Mouse (Mus musculus) hindbrain, embryonic 16.5 days (tissue): ENCODE measurements around the gene Bmp8a. TPM values are rescaled to one million over a fixed set of nuclear protein-coding genes. Genes with fewer than 3 reads are reported as not detected.
"Not testable (repeated sequence)": the region's sequence is repeated elsewhere in the genome, so short reads cannot be mapped to it uniquely, and the experiment has no call there.

ENCODE experiments used
- ATAC-seq: fragments of 200-750 bp; cut with Nextera tagmentation; 2 replicates; pipeline ENCODE4 v1.8.0; 2017; ENCODE audit warnings: moderate TSS enrichment, moderate library complexity
- H3K27ac ChIP-seq: fragments of 300-500 bp; sonication (generic); 2 replicates; pipeline ENCODE4 v1.5.1; 2014; ENCODE audit warnings: low read depth, mild to moderate bottlenecking, control low read depth, low read length, moderate library complexity
- H3K27me3 ChIP-seq: fragments of 300-500 bp; sonication (generic); replicated peaks from 2 replicates; pipeline ENCODE4 v1.6.1; 2014; ENCODE audit warnings: low read length; ENCODE audit not compliant: control insufficient read depth, insufficient read depth
- H3K36me3 ChIP-seq: fragments of 300-500 bp; sonication (generic); 2 replicates; pipeline ENCODE4 v1.6.1; 2014; ENCODE audit warnings: mild to moderate bottlenecking, low read length, moderate library complexity, mixed read lengths; ENCODE audit not compliant: control insufficient read depth, insufficient read depth
- H3K4me1 ChIP-seq: fragments of 300-500 bp; sonication (generic); 2 replicates; pipeline ENCODE4 v1.6.1; 2014; ENCODE audit warnings: low read depth, low read length; ENCODE audit not compliant: control insufficient read depth, insufficient read depth
- H3K4me2 ChIP-seq: fragments of 300-500 bp; sonication (generic); 2 replicates; pipeline ENCODE4 v1.6.1; 2014; ENCODE audit warnings: mild to moderate bottlenecking, low read length, control low read depth, moderate library complexity
- H3K4me3 ChIP-seq: fragments of 300-500 bp; sonication (generic); 2 replicates; pipeline ENCODE4 v1.5.1; 2014; ENCODE audit warnings: mild to moderate bottlenecking, low read length, control low read depth, moderate library complexity
- H3K9ac ChIP-seq: fragments of 300-500 bp; sonication (generic); 2 replicates; pipeline ENCODE4 v1.6.1; 2014; ENCODE audit warnings: low read depth, mild to moderate bottlenecking, control low read depth, low read length, moderate library complexity
- H3K9me3 ChIP-seq: fragments of 300-500 bp; sonication (generic); 2 replicates; pipeline ENCODE4 v1.6.1; 2014; ENCODE audit warnings: mild to moderate bottlenecking, low read length, moderate library complexity; ENCODE audit not compliant: control insufficient read depth
- WGBS: fragments of 180-500 bp; shearing (Covaris S2); extraction: QIAGEN DNeasy Blood & Tissue Kit; methylation state at CpG from one replicate; pipeline ENCODE4 v1.1.7; 2014; 5-methylcytosine and 5-hydroxymethylcytosine counted together
- polyA plus RNA-seq: library from polyadenylated mRNA; unstranded; fragments of >200 nt; fragmentation: Nextera tagmentation; extraction: Ambion mirVana; gene quantifications from 2 replicates; pipeline ENCODE4 v1.2.1, GENCODE M21; 2015

Bmp8a gene
- polyA plus RNA-seq, 1 experiment from 2014 or later = 0.26 TPM

- Histone ChIP-seq H3K4me2 (peak overlapping the region; percentile 73), H3K4me3 (peak overlapping the region; percentile 47), H3K4me1 (peaks cover 23% of the 10 kb centered on the region), H3K9ac (peak overlapping the region; percentile 43)
- 1% methylated on average over 8 of the region's 15 CpGs for whole genome bisulfite sequencing
- not testable (repeated sequence) for H3K9me3 ChIP-seq, H3K36me3 ChIP-seq, H3K27ac ChIP-seq, H3K27me3 ChIP-seq
- peak; percentile 18 for ATAC-seq
These were observed 59.4 kb downstream of the Bmp8a start for GRCm38 (mm10) chr4:123283675-123284064.

- Histone ChIP-seq H3K4me1 (peaks cover 23% of the 10 kb centered on the region), H3K4me3 (peak overlapping the region; percentile 47), H3K9ac (peak overlapping the region; percentile 43), H3K4me2 (peak overlapping the region; percentile 73)
- peak; percentile 59 for ATAC-seq
- H3K36me3 ChIP-seq, H3K9me3 ChIP-seq, H3K27me3 ChIP-seq, H3K27ac ChIP-seq: not testable (repeated sequence)
- 0% methylated on average over 25 of the region's 55 CpGs for WGBS
These were observed 60.0 kb downstream of the Bmp8a start for GRCm38 (mm10) chr4:123282915-123283674.

- H3K27me3 ChIP-seq = no peaks in the 10 kb centered on the region
- H3K9ac ChIP-seq = peak overlapping the region; percentile 52
- H3K36me3 ChIP-seq = peaks cover 6% of the 10 kb centered on the region
- ATAC-seq = peak; percentile 94
- peaks cover 23% of the 10 kb centered on the region for H3K4me1 ChIP-seq
- under 1% methylated on average over 25 of the region's 25 CpGs for WGBS
- no peak overlapping the region for H3K27ac ChIP-seq
- peak overlapping the region; percentile 73 for H3K4me2 ChIP-seq
- H3K9me3 ChIP-seq = no peaks in the 10 kb centered on the region
- peak overlapping the region; percentile 47 for H3K4me3 ChIP-seq
These were observed 60.6 kb downstream of the Bmp8a start for GRCm38 (mm10) chr4:123282500-123282899.

GRCm38 (mm10) chr4:123280117-123280516, 62.9 kb downstream of the Bmp8a start:
- ATAC-seq = no peak

GRCm38 (mm10) chr4:123271063-123271462, 72.0 kb downstream of the Bmp8a start:
- H3K36me3 ChIP-seq = no peaks in the 10 kb centered on the region
- no peaks in the 10 kb centered on the region for H3K4me1 ChIP-seq
- H3K4me2 ChIP-seq = no peak overlapping the region
- 94% methylated on average over 3 of the region's 3 CpGs for WGBS
- no peaks in the 10 kb centered on the region for H3K27me3 ChIP-seq
- no peak overlapping the region for H3K4me3 ChIP-seq
- H3K27ac ChIP-seq = no peak overlapping the region
- H3K9ac ChIP-seq = no peak overlapping the region
- H3K9me3 ChIP-seq = no peaks in the 10 kb centered on the region
- ATAC-seq = no peak

More at GRCm38 (mm10) chr4:123280117-123280516, 62.9 kb downstream of the Bmp8a start:
- Histone ChIP-seq H3K4me1 (peaks cover 14% of the 10 kb centered on the region), H3K4me2 (no peak overlapping the region), H3K9ac (no peak overlapping the region), H3K36me3 (no peaks in the 10 kb centered on the region), H3K4me3 (no peak overlapping the region), H3K9me3 (no peaks in the 10 kb centered on the region), H3K27ac (no peak overlapping the region), H3K27me3 (no peaks in the 10 kb centered on the region)
- WGBS = 80% methylated on average over 3 of the region's 3 CpGs

Other genes starting within 250 kb of the Bmp8a start
- gene Bmp8b, start 238.1 kb downstream of the Bmp8a start, polyA plus RNA-seq = 0.56 and 0.58 TPM in 2 replicates
- gene Oxct2b, start 227.0 kb downstream of the Bmp8a start, polyA plus RNA-seq = 0.59 and 0.81 TPM in 2 replicates
- 53.4 and 54.2 TPM in 2 replicates for gene Ppie, start 203.3 kb downstream of the Bmp8a start, polyA plus RNA-seq
- gene Hpcal4, start 160.0 kb downstream of the Bmp8a start, polyA plus RNA-seq = 46.7 and 63.6 TPM in 2 replicates
- 0.16 TPM in 1 of 2 replicates, not detected in the other for gene Nt5c1a, start 141.7 kb downstream of the Bmp8a start, polyA plus RNA-seq
- 5.3 and 7.6 TPM in 2 replicates for gene Heyl, start 109.7 kb downstream of the Bmp8a start, polyA plus RNA-seq
- gene Pabpc4, start 80.9 kb downstream of the Bmp8a start, polyA plus RNA-seq = 23.0 and 31.4 TPM in 2 replicates
- gene Oxct2a, start 19.6 kb downstream of the Bmp8a start, polyA plus RNA-seq = 0.12 and 0.14 TPM in 2 replicates